Mouse (Mus musculus): ENCODE results near the gene Nfrkb.

DNA sequence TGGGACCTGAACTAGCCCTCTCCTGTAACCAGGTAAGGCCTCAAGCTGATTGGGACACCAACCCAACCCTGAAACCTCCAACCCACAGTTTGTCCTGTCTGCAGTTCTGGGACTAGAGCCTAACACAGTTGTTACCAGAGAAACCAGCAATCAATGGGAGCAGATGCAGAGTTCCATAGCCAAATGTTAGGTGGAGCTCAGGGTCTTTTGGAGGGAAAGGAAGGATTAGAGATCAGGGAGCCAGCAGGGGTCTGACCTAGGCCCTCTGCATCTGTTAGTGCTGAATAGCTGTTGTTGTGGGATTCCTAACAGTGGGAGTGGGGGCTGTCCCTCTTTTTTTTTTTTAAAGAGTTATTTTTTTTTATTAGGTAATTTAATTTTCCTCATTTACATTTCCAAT lies 9.3 kb upstream of the Nfrkb start:
- no peak for TF ChIP-seq GATA1 (IDR thresholded peaks at IDR 0.05; ENCODE audit: low read length)
- TF ChIP-seq TAL1 (IDR thresholded peaks at IDR 0.05; ENCODE audit: low read length): no peak

Measured in erythroblast, embryonic 14.5 days (primary cell).